Mouse (Mus musculus) small intestine, adult 2 months (tissue): ENCODE data around the gene Fto.

Experiments
- CTCF ChIP-seq: fragments of 200-500 bp; IDR thresholded peaks from 2 replicates; pipeline ENCODE4 v1.5.1; 2012; ENCODE audit warnings: low read depth, mild to moderate bottlenecking, control low read depth, inconsistent platforms, low read length, moderate library complexity, mixed read lengths; ENCODE audit not compliant: insufficient replicate concordance, insufficient read length; ENCODE audit errors: extremely low read depth
- POLR2A ChIP-seq: fragments of 200-500 bp; IDR thresholded peaks from 2 replicates; pipeline ENCODE4 v1.6.1; 2012; ENCODE audit warnings: low read depth, mild to moderate bottlenecking, control low read depth, inconsistent platforms, low read length, moderate library complexity

DNA sequence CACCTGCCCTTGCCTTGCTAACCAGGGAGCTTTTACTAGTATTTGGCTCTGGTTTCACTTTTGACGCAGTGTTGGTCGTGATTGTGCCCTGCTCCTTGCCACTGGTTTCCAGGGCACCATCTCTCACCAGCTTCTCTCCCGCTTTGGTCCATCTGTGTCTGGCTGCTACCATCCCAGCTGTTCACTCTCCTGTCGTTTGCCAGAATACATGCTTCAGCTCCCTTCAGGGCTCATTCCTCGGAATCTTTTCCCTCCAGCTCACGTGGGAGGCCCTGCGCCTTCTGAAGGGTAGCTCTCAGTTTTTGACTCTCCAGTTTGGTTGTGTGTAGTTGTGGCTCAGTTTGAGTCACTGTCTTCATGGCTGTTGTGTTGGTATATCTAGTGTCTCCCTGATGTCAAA is 37.3 kb downstream of the Fto start:
- TF ChIP-seq POLR2A (no peak), CTCF (no peak)
